Mouse (Mus musculus) right cerebral cortex, postnatal 36 days (tissue): Measurements from ENCODE around the gene Cbwd1.

ENCODE experiments used
- DNase-seq, 2 experiments: peaks; one replicate each; pipeline ENCODE4 v3.0.0; 2022; ENCODE audit warnings: low spot score in 2 of 2, mixed read lengths in 1 of 2

Gene Cbwd1

DNA sequence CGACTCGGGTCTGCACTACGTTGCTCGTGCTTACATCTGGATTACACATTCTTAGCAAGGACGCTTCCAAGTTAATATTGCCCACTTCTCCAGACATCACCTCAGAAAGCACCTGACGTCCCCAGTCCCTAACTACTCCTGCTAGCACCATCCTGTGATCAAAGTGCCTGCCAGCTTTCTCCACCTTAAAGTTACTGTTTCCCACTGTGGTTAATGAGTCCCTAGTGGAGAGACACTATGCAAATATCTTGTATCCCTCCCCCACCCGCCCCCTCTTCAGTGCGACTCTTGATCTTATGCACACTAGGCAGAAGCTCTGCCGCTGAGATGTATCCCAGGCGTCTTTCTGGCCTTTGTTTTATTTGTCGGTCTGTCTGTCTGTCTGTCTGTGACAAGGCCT is 16.6 kb upstream of the Cbwd1 start:
- no peak for DNase-seq

DNA sequence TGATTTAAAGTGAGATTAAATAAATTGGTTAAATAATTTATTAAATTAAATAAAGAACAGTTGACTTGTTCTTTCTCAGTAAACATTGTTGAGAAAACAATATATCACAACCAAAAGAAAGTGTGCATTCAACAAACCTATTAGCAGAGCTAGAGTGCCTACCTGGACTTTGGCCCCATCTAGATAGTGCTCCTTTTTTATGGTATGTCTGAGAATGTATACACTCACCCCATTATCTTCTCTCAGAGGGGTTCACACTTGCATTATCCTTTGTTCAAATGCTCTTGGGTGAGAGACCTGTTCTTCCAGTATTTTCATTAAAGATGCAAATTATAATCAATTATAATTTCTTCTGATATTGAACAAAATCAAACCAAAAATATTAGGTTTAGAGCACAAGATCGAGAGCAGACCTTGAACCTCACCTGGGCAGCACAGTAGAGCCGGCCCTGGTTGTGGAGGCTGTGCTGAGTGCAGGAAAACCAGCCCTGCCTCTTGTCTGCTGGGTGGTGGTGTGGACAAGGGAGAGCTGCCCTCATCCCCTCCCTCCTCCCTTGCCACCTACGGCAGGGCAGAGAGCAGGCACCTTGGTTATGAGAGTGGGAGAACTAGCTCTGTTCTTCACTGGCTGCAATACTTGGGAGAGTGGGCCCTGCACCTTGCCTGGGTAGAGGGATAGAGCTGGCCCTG is 11.4 kb upstream of the Cbwd1 start:
- DNase-seq: no peak

DNA sequence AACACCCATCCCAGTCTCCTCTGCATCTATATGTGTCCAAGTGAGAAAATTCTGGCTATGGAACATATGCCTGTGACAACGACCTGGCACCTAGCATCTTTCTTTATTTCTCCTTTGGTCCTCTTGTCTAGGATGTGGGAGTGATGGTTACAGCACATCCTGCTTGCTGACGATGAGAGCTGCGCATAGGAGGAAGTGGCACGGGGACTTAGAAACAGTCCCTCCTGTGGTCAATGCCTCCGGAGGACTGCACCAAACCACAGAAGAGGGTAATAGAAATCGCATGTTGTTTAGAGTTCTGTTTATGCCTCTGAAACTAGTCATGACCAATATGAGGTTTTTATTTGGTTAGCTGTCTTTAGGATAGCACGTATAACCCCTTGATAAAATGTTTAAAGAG is 9.9 kb upstream of the Cbwd1 start:
- DNase-seq: no peak

DNA sequence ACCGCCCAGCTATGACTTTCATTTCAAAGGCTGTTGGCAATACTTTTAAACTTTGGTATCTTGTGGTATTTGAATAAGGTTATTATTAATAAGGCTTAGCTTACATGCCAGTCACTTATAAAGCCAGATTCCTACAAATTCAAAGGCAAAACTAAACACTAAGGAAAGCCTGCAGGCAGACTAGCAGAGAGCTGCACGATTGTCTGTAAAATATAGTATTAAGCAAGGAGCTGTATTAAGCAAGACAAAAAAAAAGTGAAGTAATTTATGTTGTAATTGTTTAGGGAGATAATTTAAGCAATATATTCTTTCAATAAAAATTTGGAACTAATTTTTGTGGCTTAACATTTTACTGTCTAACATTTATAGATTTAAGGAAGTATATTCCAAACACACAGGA is 5.5 kb upstream of the Cbwd1 start:
- no peak for DNase-seq

DNA sequence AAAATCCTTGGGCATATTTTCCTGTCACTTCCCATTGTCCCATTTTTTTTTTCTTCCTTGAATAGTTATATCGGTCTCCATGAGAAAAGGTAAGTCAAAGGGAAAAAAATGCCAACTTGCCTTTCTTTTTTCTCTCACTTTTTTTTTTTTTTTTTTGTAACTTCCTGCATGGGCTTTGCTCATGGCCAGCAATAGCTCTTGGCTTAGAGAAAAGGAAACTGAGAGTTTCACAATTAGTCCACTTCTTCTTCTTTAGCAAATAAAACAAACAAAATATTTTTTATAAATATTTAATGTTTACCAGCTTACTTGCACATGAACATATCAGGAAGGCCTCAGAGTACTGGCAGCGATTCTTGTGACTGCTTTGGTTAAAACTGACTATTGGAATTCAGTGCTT is 4.8 kb upstream of the Cbwd1 start:
- DNase-seq: no peak

DNA sequence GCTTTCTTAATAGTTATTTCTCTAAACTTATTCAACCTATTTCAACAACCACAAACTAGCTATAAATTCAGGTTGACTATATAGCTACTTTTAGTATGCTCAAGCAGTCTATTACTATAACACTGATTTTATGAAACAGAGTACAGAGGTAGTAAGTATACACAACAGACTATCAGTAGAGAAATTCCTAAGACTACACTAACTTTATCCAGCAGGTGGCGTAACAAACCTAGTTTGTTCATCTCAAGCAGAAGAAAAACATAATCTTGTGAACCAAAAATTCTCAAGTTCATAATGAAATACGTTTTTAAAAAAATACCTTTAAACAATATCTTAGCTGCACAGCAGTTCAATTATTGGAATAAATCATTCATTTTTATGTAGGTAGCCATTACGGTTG is 2.9 kb downstream of the Cbwd1 start:
- no peak for DNase-seq

DNA sequence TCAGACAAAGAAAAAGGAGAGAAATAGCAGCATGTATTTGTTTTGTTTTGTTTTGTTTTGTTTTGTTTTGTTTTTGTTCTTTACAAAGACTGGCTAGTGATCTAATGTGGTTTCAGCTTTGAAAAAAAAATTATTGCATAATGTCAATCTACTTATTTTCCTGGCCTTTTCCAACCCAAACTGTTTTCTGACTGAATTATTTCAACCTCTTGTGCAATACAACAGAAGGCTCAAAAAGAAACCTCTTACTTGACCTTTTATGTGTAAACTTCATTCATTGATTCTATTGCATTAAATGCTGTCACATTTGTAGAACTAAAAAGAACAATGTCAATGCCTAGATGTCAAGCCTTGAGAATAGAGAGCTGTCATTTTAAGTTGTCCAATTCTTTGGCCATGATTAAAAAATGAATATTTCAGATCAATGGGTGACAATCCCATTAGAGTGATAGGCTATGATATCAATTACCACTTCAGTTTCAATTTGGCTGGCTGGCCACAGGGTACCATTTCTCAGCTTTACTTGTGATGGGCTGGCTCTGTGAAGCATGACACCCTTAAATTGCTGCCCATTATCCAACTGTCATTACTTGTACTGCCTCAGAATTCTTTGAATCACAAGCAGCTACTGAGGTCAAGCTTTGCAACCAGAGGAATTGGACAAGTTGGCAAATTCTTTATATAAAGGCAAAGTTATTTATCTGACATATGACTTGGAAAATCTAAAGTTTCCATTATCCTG is 15.7 kb downstream of the Cbwd1 start:
- no peak for DNase-seq

DNA sequence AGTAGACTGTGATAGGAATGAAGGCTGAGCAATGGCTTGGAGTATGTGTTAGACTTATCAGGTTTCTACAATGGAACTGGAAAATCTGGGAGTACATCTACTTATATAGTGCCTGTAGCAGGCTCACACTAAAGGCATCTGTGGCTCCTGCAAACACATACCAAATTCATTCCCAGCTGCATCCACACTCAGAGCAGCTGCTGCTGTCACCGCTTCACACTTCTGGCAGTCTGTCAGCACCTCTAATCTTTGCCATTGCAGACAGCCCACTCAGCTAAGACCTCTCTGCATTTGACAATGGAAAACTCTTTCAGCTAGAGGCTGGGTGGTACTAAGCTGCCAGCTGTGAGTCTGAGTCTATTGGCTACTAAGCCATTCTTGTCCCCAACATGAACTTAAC is 24.3 kb downstream of the Cbwd1 start:
- DNase-seq: no peak

DNA sequence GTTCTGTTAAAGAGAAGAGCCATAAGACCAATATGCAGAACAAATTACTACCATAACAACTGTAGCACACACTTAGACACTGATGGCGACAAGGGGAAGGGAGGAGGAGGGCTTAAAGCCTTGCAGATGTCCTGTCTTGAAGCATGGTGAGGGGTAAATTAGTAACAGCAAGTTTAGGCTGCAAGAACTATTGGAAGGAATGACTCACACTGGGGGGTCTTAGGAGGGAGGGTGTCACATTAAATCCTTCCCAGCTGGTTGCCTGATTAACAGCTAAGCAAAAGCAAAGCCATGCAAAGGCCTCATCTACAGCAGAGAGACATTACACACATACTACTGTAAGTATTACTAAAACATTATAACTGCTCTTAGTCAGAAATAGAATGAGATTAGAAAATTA is 32.4 kb downstream of the Cbwd1 start:
- no peak for DNase-seq

DNA sequence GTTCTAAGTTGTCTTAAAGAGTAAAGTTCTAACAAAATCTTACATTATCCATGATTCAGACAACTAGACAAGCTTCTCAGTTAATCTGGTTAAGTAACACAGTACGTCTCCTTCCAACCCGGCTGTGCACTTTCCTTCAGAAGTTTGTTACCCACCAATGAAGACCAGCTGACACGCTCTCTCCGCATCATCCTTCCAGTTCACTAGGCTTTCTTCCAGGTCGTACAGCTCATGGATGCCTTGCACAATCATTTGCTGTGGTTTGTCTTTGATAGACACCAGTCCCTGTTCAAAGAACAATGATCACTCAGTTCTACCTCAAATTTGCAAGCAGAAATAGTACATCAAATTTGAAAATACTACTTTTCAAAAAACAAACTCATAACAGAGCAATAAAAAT is 40.5 kb downstream of the Cbwd1 start:
- DNase-seq: no peak

DNA sequence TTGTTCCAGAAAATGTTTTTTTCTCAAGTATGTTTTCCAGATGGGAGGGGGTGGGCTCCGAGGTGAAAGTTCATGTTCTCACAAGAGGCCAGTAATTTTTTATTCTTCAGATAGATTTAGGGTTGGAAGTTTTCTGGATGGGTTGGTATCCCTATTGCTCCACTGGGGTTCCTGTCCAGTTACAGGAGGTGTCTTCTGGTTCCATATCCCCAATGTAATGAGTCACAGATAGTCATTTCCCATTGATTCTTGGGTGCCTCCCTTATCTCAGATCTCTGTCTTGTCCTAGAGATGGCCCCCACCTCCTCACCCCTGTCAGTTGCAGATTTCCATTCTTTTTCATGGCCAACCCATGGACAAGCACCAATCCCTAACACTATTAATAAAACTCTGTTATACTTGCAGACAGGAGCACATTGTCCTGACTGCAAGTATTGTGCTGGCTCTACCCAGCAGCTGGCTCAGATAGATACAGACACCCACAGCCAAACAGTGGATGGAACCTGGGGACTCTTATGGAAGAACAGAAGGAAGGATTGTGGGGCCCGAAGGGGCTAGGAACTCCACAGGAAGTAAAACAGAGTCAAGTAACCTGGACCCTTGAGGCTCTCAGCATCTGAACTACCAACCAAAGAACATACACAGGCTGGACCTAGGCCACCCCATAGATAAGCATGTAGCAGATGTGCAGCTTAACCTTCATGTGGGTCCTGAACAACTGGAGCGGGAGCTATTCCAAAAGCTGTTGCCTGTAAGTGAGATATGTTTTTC is 52.8 kb downstream of the Cbwd1 start:
- DNase-seq: no peak

DNA sequence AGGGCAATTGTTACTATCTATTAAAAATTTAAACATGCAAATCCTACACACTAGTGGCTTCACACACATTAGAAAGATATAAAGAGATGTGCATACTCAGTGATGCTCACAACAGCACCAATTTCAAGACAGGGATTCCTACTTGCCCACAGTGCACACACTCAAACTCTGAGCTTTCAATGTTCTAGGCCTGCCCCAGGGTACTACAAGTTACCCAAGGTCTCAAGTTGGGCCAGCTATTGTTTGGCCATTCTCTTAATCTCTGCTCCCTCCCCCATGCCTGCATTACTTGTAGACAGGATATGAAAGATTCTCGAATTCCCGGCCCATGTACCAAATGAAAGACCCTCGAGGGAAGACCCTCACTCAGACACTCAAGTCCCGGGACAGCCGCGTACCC is 53.8 kb downstream of the Cbwd1 start:
- DNase-seq: no peak

DNA sequence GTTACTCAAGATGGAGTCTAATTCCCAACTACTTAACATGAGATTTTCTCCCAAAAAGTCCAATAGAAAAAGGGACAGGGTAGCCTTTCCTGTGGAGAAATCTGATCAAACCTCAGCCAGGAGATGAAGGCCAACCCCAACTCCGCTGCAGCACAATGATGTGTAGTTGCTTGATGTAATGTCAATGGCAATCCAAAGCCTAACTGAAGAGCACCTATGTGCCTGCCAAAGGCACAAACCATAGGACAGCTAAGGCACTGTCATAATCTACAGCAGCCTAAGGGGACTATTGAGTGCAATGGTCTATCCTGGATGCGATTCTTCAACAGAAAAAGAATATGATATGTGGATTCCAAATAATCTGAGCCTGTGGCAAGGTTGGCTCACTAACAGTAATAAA is 58.6 kb downstream of the Cbwd1 start:
- DNase-seq: no peak

DNA sequence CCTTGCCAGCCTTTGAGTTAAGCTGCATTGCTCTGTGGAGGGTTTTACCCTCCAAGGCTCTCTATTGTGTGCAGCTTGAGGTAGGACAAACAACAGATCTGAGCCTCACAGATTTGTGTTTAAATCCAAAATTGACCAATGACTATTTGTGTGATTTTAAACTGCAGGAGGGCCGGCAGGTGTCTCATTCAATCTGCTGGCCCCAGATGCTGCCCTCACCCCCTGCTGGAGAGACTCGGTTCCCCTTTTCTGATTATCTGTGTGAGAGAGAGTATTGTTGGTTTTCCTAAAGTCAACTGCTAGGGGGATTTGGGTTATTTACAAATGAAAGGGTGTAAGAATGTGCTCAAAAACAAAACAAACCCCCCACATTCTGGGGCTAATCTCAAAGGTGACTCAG is 59.2 kb downstream of the Cbwd1 start:
- no peak for DNase-seq

DNA sequence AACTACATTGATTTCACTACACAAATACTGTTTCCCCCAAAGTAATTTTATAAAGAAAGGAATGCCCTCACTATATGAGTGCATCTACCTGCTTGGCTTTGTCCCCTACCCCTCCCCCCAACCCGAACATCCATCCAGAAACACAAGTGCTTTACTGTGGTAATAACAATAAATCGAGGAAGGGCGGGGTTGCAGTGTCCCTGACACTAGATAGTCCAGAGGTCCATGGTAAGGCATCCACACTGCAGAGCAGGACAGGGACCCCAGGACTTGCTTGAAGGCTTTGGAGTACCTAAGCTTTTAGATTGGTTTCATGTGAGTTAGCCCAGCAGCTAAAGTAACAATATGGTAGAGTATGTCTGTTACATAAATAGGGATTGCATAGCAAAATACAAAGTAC is 59.7 kb downstream of the Cbwd1 start:
- DNase-seq: no peak

DNA sequence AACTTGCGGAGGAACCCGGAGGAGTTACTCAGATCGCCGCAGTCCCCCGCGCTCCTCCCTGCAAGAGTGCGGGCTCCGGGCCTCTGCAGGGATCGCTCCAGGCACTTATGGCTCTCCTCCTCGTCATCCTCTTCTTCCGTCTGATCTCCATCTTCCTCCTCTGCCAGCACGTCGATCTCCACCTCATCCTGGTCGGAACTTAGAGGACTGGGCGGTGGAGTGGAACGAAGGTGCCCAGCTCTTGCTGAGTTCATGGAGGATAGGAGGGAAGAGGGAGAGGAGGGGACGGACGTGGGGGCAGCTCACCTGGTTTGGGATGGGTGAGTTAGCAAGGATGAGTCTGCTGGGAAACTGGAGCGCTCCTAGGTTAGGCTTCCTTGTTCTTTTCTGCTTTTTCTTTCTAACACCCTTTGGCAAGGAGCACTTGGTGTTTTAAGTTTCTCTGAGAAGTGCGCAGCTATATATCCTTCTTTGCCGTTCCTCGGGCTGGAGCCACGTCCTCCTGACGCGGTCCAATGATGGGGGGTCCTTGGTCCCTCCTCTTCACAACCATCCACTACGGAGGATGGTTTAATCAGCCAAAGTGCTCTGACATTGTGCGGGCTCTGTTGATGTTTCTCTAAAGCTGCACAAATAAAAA is 60.7 kb downstream of the Cbwd1 start, which contains the start of gene Foxd4:
Gene Foxd4 (minus strand): TSS at position 617 of the 640 bp plus-strand sequence.
- DNase-seq: no peak

DNA sequence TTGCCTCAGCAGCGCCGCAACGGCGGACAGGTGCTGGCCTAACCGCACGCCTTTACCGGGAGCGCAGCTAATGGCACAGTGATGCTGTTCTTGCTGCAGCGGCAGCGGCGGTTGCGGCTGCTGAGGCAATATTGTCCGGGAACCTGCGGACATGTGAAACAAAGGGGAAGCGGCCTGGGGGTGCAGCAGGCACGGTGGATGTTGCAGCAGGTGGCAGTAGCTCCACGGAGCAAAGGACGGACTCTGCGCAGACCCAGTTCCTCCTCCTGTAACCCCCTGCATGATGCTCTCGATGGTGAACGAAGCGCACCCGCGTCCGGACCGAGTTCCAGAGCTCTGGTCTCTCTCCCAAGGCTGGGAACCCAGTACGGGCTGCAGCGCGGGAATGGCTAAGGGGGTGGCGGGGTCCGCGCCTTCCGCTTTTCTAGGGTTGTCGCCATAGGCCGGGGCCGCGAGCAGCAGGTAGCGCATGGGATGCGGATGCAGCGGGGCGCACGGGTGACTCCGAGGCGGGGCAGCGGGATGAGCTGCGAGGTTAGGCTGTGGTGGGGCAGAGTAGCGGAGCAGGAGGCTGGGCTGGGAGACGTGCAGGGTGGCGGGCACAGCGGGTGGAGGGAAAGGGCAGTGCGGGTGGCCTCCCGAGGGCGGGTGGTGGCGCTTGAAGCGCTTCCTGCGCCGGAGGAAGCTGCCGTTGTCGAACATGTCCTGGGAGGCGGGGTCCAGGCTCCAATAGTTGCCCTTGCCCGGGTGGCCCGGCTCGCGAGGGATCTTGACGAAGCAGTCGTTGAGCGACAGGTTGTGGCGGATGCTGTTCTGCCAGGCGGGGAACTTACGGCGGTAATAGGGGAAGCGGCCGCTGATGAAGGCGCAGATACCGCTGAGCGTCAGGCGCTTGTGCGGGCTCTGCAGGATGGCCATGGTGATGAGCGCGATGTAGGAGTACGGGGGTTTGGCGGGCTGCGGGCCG is 61.5 kb downstream of the Cbwd1 start:
- no peak for DNase-seq

DNA sequence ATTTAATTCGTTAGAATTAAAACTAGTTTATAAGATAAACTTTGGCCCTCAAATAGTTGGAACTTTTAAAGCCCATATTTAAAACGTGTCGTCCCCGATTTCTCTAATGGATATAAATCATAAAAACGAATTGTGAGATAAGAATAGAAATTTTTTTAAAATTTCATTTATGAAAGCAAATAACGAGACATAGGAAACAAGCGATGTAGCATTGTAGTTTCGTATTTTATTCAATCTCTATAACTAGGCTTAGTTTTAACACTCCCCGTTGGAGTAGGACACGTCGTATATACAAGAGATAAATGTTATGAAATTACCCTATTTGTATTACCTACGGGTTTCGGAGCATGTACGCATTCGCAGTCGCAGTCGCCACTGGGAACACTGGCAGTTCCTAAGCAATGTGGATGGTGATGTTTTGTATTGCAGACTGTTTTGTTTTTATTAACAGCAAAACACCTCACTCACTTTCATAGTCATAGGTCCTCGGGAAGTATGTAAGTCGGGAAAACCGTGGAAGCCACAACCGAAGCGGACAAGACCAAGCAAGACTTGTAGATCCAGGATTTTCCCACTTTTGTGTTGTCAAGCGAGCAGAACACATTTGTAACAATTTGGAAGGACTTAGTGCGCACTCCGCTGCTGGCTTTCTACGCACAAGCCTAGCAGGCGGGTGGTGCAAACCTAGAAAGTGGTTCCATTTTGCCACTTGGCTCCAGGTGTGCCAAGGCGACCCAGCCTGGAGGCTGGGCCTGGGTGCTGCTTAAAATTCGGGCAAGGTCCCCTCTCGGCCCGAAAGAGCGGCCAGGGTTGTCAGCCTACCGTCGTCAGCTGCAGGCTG is 62.5 kb downstream of the Cbwd1 start:
- no peak for DNase-seq

DNA sequence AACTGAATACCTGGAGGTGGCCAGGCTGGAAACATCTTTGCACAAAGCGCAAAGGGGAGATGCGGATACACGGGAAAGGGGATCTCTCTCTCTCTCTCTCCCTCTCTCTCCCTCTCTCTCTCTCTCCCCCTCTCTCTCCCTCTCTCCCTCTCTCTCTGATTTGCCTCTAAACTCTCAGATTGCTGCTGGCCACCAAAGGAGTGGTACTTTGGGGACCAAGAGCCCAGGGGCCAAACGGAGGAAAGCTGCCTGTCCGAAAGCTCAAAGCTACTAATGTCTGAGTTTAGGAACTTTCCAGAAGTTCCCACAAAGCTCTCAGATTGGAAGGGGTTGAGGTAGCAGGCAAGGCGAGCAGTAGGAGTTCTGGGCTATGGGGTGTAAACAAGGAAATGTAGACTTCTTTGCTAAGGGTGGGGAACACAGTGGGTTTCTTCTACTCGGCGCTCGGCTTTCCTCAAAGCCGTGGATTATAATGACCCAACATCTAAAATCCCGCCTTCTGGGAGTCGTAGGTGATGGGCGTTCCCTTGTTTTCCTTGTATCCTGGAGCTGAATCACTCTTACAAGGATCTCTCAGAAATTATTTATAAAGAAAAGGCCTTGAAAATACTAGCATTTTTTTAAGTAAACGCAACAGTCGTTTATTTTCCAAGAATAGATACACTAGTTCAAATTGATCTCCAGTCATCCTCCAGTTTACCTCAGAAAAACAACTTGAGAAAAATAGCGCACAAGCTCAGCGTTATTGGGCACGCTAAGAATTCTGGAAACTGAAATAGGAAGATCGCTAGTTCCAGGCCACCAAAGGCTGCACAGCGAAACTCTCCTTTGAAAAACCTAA is 63.3 kb downstream of the Cbwd1 start:
- DNase-seq: no peak
